Mouse (Mus musculus): ENCODE data around the gene Zmat1.
"Not testable (repeated sequence)": the region's sequence is repeated elsewhere in the genome, so short reads cannot be mapped to it uniquely, and the experiment has no call there.

Gene Zmat1

GRCm38 (mm10) chrX:135008720-135009470 is at the start of gene Zmat1:
TSS of gene Zmat1 (minus strand) at chrX:135009209.
- peak; percentile 85 for DNase-seq

DNA sequence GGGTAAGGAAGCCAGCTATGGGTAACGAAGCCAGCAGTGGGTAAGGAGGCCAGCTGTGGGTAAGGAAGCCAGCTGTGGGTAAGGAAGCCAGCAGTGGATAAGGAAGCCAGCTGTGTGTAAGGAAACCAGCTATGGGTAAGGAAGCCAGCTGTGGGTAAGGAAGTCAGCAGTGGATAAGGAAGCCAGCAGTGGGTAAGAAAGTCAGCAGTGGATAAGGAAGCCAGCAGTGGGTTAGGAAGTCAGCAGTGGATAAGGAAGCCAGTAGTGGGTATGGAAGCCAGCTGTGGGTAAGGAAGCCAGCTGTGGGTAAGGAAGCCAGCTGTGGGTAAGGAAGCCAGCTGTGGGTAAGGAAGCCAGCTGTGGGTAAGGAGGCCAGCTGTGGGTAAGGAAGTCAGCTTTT is 44.9 kb upstream of the Zmat1 start:
- not testable (repeated sequence) for DNase-seq

DNA sequence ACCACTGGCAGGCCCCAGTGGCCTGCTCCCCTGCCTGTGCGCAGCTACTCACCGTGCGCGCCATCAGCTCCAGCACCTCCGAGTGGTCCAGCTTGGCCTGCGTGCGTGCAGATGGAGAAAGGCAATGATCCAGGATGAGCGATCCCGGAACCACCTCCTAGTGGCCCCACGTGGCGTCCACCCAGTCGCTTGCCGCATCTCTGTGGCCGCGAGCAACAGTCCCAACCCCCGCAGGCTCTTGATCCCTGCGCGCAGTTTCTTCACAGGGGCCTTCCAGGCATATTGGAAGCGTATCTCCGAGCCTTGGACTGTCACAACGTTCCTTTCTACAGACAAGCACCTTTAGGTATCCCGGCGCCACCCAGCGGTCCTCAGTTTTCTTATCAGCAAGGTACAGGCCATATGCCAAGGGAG is 27.0 kb upstream of the Zmat1 start:
- DNase-seq: peak; percentile 3

DNA sequence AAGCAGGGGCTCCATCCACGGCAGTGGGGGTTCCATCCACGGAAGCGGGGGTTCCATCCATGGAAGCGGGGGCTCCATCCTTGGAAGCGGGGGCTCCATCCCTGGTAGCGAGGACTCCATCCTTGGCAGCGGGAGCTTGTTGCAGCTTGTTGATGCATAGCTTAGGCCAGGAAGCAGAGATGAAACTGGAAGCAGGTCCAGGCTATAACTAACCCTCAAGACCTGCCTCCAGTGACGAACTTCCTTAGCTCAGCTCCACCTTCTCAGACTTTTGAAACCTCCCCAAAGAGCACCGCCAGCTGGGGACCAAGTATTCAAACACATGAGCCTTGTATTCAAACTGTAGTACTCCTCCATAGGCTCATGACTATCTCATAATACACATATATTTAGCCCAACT is 16.1 kb upstream of the Zmat1 start:
- DNase-seq: no peak

GRCm38 (mm10) chrX:135011381-135011780 is 2.4 kb upstream of the Zmat1 start:
- no peak for DNase-seq

GRCm38 (mm10) chrX:135009471-135009815 is 434 bp upstream of the Zmat1 start:
- DNase-seq: no peak

DNA sequence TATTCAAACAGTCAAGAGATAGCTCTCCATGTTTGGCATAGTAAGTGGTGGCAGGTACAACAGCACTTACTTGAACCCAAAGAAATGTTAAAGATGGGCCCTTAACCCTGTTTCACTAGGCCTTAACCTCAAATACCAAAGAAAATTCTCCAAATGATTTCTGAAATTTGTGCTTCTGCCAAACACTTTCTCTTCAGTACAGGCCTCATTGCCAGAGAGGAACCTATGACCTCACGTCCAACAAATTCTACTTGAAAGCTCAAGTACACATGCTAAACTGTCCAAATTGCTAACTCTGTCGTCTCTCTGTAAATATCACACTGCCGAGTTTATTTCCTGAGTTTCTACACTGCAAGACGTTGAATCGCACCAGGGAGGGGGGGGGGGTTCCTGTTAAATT is 988 bp downstream of the Zmat1 start:
- DNase-seq: no peak

DNA sequence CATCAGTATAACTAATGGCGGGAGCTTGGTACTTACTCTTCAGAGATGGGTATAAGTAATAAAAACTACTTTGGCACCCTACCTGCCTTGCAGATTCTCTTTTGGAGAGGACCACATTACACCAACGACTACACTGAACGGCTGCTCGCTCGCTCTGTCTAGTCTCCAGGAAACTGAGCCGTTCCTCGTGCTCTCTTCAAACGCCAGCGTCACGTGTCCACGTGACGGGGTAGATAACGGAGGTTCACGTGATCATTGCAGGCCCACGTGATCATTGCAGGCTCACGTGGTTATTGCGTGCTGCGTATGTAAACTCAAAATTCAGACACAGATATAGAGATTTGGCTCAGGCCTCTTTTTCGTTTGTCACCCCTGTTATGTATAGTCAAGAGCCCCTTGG is 44.5 kb downstream of the Zmat1 start, which contains the start of gene Nxf2:
TSS of gene Nxf2 (minus strand) at position 209 of the 400 bp plus-strand sequence.
- no peak for DNase-seq

- DNase-seq: peak; percentile 53
Observed at GRCm38 (mm10) chrX:134963305-134964094, 45.5 kb downstream of the Zmat1 start.

DNA sequence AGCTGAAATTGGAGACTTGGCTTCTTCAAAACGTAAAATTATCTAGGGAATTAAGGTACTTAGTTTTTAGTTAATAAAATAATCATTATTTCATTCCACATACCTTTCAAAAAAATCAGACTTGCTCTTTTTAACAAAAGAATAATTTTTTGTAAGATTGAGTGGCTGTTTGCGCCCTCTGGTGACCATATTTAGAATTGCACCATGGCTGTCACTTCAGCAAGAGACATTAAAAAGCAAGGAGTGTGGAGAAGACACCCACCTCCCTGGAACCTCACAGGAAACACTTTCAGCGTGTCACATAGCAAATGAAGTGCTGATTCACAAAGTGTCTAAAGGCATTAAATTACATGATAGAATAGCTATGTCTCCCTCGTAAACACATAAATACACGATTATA is 78.6 kb downstream of the Zmat1 start:
- DNase-seq: peak; percentile 33

DNA sequence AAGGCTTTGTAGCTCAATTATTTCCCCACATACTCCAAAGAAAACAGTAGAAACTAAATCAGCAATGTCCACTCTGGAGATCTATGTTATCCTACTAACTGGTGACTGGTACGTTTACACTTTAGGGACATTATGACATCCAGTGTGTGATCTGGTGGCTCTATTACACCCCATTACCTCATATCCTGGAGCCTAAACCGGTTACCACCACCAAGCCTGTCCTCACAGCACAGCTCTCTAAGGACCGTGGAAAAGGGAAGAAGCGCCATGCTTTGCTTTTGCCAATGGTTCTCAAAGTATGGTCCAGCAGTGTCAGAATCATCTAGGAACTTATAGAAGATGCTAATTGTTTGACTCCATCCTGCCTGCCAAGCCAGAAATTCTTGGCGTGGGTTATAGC is 79.1 kb downstream of the Zmat1 start:
- no peak for DNase-seq

DNA sequence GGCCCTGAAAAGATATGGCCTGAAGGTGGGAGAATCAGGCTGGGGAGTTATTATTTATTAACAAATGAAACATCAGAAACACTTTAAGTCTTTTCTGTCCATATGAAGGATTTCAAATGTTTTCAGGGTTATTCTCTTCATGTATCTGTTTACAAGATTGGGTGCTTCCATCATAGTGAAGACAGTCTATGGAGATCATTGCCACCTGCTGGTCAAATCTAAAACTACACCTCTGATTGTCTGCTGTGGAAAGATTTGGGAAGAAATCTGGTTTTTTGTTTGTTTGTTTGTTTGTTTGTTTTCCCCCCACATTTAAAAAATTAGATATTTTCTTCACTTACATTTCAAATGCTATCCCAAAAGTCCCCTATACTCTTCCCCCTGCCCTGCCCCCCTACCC is 84.0 kb downstream of the Zmat1 start:
- DNase-seq: peak; percentile 9

GRCm38 (mm10) chrX:134923675-134924424 is 85.2 kb downstream of the Zmat1 start:
- no peak for DNase-seq
